In the genomic region with DNA sequence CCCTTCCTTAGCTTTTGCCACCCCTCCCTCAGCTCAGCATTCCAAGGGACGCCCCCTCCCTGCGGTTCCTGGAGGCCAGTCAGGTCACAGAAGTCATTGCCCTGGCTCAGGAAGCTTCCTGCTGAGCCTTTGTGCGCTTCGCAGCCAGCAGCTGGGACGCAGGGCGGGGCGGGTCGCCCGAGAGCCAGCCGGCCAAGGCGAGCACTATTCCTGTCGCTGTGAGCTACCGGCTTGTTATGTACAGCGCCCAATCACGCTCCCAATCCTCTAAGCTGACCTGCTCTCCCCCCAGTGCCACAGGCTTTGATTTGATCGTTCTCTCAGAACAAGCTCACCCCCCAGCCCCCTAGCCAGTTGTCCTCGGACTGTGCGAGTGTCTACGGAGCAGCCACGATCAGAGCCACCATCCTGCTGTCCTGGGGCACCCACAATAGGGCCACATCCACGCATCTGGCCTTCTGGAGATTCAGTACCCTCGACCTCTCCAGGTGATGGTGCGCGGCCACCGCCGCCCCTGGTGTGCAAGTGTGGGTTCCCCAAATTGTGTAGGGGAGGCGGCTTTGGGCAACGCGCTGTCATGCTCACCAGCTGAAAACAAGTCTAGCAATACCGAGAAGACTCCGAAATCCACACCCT, we compare ENCODE assay signal across 9 mouse cellular contexts. TPM values are rescaled to one million over a fixed set of nuclear protein-coding genes. Genes with fewer than 3 reads are reported as not detected.
A peak's percentile ranks its signal among the peaks of the same experiment; 100 is the strongest.
DNase-seq lines count a peak whose midpoint lies in the region; ATAC-seq and TF ChIP-seq lines count a peak whose summit lies in the region.
"Had no signal": no experiment of that assay in that cellular context is flagged by ENCODE, and none has a peak within 500 bp of the region (broad histone marks: within the 10 kb centered on the region; RNA-seq: fewer than 3 reads in every experiment).

No protein-coding gene starts in this region.

- intact Hi-C loops in left cerebral cortex, adult 2 months (cut with DNase I), result no loop called here
- intact Hi-C loops in left cerebral cortex, postnatal 14 days (cut with DNase I), result no loop called here

- peak in 1 of 2 experiments; percentile 14 for DNase-seq in left cerebral cortex, adult 2 months (ENCODE audit: extremely low spot score in 1 of 2, low spot score in 2 of 2)
- no peak for DNase-seq in left cerebral cortex, postnatal 14 days (ENCODE audit: low spot score in 2 of 2)
- DNase-seq in embryo, embryonic 11 days, result peak; percentile 72
- peak; percentile 70 for DNase-seq in heart, embryonic 10.5 days (ENCODE audit: low spot score)
- DNase-seq in retina, postnatal 1 day, result peak; percentile 64
- DNase-seq in thymus, postnatal 0 days (ENCODE audit: low spot score), result no peak
- no peak for DNase-seq in frontal cortex, postnatal 14 days (ENCODE audit: low spot score in 2 of 2)

- H3K27me3 ChIP-seq in heart, embryonic 10.5 days (ENCODE audit: insufficient read depth, poor library complexity, severe bottlenecking), result peaks cover 21% of the 10 kb centered on the region
- H3K27me3 ChIP-seq in limb, embryonic 12.5 days, result peaks cover 33% of the 10 kb centered on the region

- H3K27ac ChIP-seq in left cerebral cortex, adult 2 months, result peak overlapping the region; percentile 40; the same call in 1 of the 2 replicates
- H3K27ac ChIP-seq in heart, embryonic 10.5 days, result no peak overlapping the region
- no peak overlapping the region for H3K27ac ChIP-seq in limb, embryonic 12.5 days

- TF ChIP-seq CTCF in left cerebral cortex, adult 2 months (IDR thresholded peaks at IDR 0.05), result no peak

- no peaks in the 10 kb centered on the region for H3K36me3 ChIP-seq in heart, embryonic 10.5 days
- H3K36me3 ChIP-seq in limb, embryonic 12.5 days, result no peaks in the 10 kb centered on the region

- WGBS in heart, embryonic 10.5 days, result 13% methylated on average over 31 of the region's 31 CpGs
- 14% methylated on average over 31 of the region's 31 CpGs for WGBS in limb, embryonic 12.5 days

- H3K4me2 ChIP-seq in limb, embryonic 12.5 days, result peak overlapping the region; percentile 58

- H3K4me3 ChIP-seq in left cerebral cortex, adult 2 months, result no peak overlapping the region
- H3K4me3 ChIP-seq in heart, embryonic 10.5 days, result peak overlapping the region; percentile 57
- peak overlapping the region; percentile 23 for H3K4me3 ChIP-seq in limb, embryonic 12.5 days (replicated peaks)

- peak; percentile 79; the same call in 1 of the 2 replicates for ATAC-seq in limb, embryonic 12.5 days (ENCODE audit: insufficient number of reproducible peaks, insufficient read depth, low FRiP score, low TSS enrichment, low read depth)

- H3K4me1 ChIP-seq in heart, embryonic 10.5 days, result 0 out of 2 replicates have a peak, but pooled peaks cover 5% of the 10 kb centered on the region
- peaks cover 11% of the 10 kb centered on the region for H3K4me1 ChIP-seq in limb, embryonic 12.5 days (replicated peaks)

- 0 out of 2 replicates have a peak overlapping the region, but pooled peaks have one; percentile 27 for H3K9ac ChIP-seq in limb, embryonic 12.5 days (replicated peaks)

- H3K9me3 ChIP-seq in heart, embryonic 10.5 days, result no peaks in the 10 kb centered on the region
- no peaks in the 10 kb centered on the region for H3K9me3 ChIP-seq in limb, embryonic 12.5 days

RNA-seq across cellular contexts. Expression of a gene that starts 0.5 kb away (rescaled TPM):
- under 1 TPM in 1 of 2 experiments, not detected in 1; 0.16 TPM for total RNA-seq in left cerebral cortex, adult 2 months (2021)
- total RNA-seq in left cerebral cortex, postnatal 14 days (2021), result not detected
- polyA plus RNA-seq in heart, embryonic 10.5 days (2016; fragmentation: Nextera tagmentation; extraction: Ambion mirVana), result 0.28 and 1.1 TPM in 2 replicates
- polyA plus RNA-seq in limb, embryonic 12.5 days (2016; fragmentation: Nextera tagmentation; extraction: Ambion mirVana), result 1.6 TPM in 2 replicates
- not detected in 2 replicates for polyA plus RNA-seq in thymus, postnatal 0 days (2015; fragmentation: Nextera tagmentation; extraction: Ambion mirVana)
- total RNA-seq: MEL had no signal

Comparison
In these comparisons a context has a peak if more than half of its experiments do, and no peak if none do; other contexts are left out.
1. DNase-seq: peak in embryo, embryonic 11 days (single experiment), heart, embryonic 10.5 days (single experiment) and retina, postnatal 1 day (single experiment); none in left cerebral cortex, postnatal 14 days (0 of 2), thymus, postnatal 0 days (single experiment) and frontal cortex, postnatal 14 days (0 of 2).